Mouse (Mus musculus): ENCODE results near the gene Epdr1. TPM values are rescaled to one million over a fixed set of nuclear protein-coding genes. Genes with fewer than 3 reads are reported as not detected.

The Epdr1 gene
- total RNA-seq (2021): 10 to 100 TPM; 35.9 to 44.4 TPM
- long read RNA-seq, experiment 1, transcript Epdr1-201 (3 exons, 2,363 nt): major isoform, 92 of 107 reads
- long read RNA-seq, experiment 1, partial matches to known transcripts: 1 of 107 reads
- long read RNA-seq, experiment 1, other reads (novel, unspliced or antisense): 13 of 107 reads
- long read RNA-seq, experiment 2, transcript Epdr1-201 (3 exons, 2,363 nt): major isoform, 102 of 116 reads
- long read RNA-seq, experiment 2, partial matches to known transcripts: 3 of 116 reads
- long read RNA-seq, experiment 2, other reads (novel, unspliced or antisense): 7 of 116 reads

- peak; percentile 31 to 66 for DNase-seq (ENCODE audit: low spot score in 2 of 2)
Observed at GRCm38 (mm10) chr13:19619216-19619927, at the start of gene Epdr1. Gene Epdr1 (minus strand): TSS chr13:19619927.

GRCm38 (mm10) chr13:19668355-19669140 is 48.8 kb upstream of the Epdr1 start:
- no peak for DNase-seq (ENCODE audit: low spot score in 2 of 2)

- no peak for DNase-seq (ENCODE audit: low spot score in 2 of 2)
Observed at GRCm38 (mm10) chr13:19652405-19652804, 32.7 kb upstream of the Epdr1 start.

GRCm38 (mm10) chr13:19649824-19650223 is 30.1 kb upstream of the Epdr1 start:
- DNase-seq (ENCODE audit: low spot score in 2 of 2): no peak

- no peak for DNase-seq (ENCODE audit: low spot score in 2 of 2)
Observed at GRCm38 (mm10) chr13:19644225-19644624, 24.5 kb upstream of the Epdr1 start.

GRCm38 (mm10) chr13:19643519-19643918 is 23.8 kb upstream of the Epdr1 start:
- no peak for DNase-seq (ENCODE audit: low spot score in 2 of 2)

GRCm38 (mm10) chr13:19640203-19640851 is 20.6 kb upstream of the Epdr1 start:
- DNase-seq (ENCODE audit: low spot score in 2 of 2): no peak

- no peak for DNase-seq (ENCODE audit: low spot score in 2 of 2)
Observed at GRCm38 (mm10) chr13:19636131-19636530, 16.4 kb upstream of the Epdr1 start.

GRCm38 (mm10) chr13:19630768-19631709 is 11.3 kb upstream of the Epdr1 start:
- DNase-seq (ENCODE audit: low spot score in 2 of 2): no peak

GRCm38 (mm10) chr13:19626473-19626872 is 6.7 kb upstream of the Epdr1 start:
- no peak for DNase-seq (ENCODE audit: low spot score in 2 of 2)

- DNase-seq (ENCODE audit: low spot score in 2 of 2): no peak
Observed at GRCm38 (mm10) chr13:19624632-19625320, 5.0 kb upstream of the Epdr1 start.

- DNase-seq (ENCODE audit: low spot score in 2 of 2): peak in 1 of 2 experiments; percentile 27
Observed at GRCm38 (mm10) chr13:19623228-19623905, 3.6 kb upstream of the Epdr1 start.

GRCm38 (mm10) chr13:19622573-19623227 is 3.0 kb upstream of the Epdr1 start, which contains the start of gene Sfrp4:
Gene Sfrp4 (plus strand): TSS chr13:19623104.
- DNase-seq (ENCODE audit: low spot score in 2 of 2): peak; percentile 48 to 62

- no peak for DNase-seq (ENCODE audit: low spot score in 2 of 2)
Observed at GRCm38 (mm10) chr13:19618841-19619215, 899 bp downstream of the Epdr1 start.

- DNase-seq (ENCODE audit: low spot score in 2 of 2): no peak
Observed at GRCm38 (mm10) chr13:19618081-19618480, 1.6 kb downstream of the Epdr1 start.

- DNase-seq (ENCODE audit: low spot score in 2 of 2): no peak
Observed at GRCm38 (mm10) chr13:19614311-19614710, 5.4 kb downstream of the Epdr1 start.

GRCm38 (mm10) chr13:19613426-19613825 is 6.3 kb downstream of the Epdr1 start:
- DNase-seq (ENCODE audit: low spot score in 2 of 2): no peak

GRCm38 (mm10) chr13:19612963-19613362 is 6.8 kb downstream of the Epdr1 start:
- DNase-seq (ENCODE audit: low spot score in 2 of 2): no peak

Measured in gastrocnemius, postnatal 4 days (tissue).